Mouse (Mus musculus) layer of hippocampus, postnatal 25 days (tissue): ENCODE results near the gene Dbf4. TPM values are rescaled to one million over a fixed set of nuclear protein-coding genes. Genes with fewer than 3 reads are reported as not detected.

Experiments used
- DNase-seq, 2 experiments: peaks; one replicate each; pipeline ENCODE4 v3.0.0; 2022; ENCODE audit warnings: mixed read lengths in 2 of 2, low spot score in 1 of 2; ENCODE audit errors: extremely low spot score in 1 of 2
- total RNA-seq, 2 experiments: library from RNA; stranded (reverse); gene quantifications; 2 replicates each; pipeline ENCODE4 v1.2.3; 2021

Dbf4 gene
- total RNA-seq, 2 experiments from 2014 or later, result 2.3 to 2.5 TPM

GRCm38 (mm10) chr5:8367614-8368327 lies 54.7 kb downstream of the Dbf4 start, which contains the start of gene Adam22:
TSS of gene Adam22 (minus strand) at chr5:8368160.
- peak; percentile 86 to 92 for DNase-seq

DNA sequence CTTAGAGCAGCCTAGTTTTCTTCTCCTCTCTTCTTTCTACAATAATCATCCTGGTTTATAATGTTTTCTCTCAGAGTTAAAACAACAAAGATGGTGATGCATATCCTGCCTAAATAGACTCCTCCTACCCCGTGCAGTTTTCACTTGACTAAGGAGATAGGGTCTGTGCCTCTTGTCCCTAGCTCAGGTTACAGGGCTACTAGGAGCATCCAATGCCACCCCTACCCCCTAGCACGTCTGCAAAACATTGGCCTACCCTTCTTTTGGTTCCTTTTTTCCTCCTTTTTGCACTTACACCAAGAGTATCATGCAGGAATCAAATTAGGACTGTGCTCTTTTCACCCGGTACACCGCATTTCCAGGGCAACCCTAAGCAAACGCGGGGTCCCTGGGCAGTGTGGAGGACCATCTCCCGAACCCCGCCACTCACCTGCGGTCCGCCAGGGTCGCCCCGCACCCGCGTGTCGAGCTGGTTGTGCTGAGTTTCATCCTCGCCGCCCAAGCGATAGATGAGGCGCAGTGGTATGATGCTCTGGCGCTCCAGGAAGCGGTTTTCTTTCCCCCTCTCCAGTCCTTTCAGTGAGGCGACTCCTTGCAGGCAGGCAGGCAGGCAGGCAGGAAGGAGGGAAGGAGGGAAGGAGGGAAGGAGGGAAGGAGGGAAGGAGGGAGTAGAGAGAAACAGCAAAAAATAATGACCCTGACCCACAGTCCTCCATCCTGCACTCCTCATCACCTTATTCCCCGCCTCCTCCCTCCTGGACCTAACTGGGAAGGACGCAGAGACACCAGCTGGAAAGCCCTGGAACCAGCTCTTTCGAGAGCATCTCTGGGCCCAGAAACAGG lies 55.5 kb downstream of the Dbf4 start:
- DNase-seq, result peak; percentile 36 to 44

GRCm38 (mm10) chr5:8362361-8362760 lies 60.2 kb downstream of the Dbf4 start:
- no peak for DNase-seq

DNA sequence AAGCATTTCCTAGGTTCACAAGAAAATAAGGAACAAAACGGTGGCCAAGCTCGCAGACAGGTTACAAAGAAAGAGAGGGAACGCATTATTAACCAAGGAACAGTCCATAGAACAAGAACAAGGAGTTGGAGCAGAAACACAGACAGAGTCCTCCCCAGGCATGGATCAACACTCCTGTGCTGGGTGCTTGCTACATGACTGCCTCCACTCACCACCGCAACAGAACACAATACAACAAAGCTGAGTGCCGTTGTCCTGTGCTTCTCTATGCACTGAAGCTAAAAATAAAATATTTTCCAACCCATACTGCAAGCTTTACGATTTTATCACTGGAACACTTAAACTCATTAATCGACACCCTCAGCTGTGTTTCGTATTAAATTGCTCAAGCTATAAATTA lies 64.8 kb downstream of the Dbf4 start:
- DNase-seq, result no peak

DNA sequence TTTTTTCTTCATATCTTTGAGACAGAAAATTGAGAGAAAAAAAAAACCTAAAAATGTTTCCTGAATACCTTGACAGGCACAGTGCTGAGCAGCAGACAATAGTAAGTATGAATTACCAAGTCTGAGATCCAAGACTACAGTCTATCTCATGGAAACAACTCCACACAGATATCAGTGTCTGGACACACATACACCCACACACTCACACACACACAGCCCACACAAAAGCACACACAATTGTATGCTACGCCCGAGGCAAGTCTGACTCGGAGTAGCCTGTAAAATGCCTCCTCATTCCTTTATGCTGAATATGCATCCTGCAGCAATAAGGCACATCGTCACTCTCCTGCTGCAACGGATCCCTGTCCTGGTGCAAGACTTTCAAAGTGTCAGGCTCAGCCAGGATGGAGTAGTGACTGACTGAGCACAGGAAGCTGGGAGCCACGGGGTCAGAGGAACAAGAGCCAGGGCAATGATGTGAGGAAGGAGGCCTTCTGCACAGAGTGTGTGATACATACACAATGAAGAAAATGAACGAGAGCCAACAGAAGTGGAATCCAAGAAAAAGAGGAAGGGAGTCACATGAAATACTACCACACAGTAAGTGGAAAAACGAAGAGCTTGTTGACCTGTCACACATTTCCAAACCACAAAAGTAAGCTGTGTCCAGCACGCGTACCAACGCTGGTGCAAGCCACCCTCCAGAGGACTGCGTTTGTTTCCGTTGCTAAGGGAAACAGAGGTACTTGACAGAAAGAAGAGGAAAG lies 65.4 kb downstream of the Dbf4 start:
- DNase-seq, result no peak

GRCm38 (mm10) chr5:8356326-8356725 lies 66.2 kb downstream of the Dbf4 start:
- no peak for DNase-seq

DNA sequence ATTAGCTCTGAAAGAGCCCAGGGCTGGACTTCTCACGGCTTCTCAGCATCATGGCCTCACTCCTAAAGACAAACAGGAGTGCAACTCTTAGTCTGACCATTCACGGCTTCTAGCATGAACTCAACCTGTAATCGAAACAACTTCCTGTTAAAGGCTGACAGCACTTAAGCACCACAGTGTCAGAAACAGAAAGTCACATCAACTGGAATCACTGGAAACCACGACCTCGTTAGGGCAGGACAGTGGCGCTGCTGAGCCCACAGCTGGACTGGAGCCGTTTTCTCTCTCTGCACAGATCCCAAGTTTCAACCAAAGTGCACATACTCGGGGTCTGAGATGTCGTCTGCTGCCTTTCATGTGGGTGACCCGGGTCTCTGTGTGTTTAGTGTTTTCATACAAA lies 73.0 kb downstream of the Dbf4 start:
- DNase-seq, result no peak

Other genes with a start within 250 kb of the Dbf4 start
- 100 to 1,000 TPM; 153 to 154 TPM for gene Adam22, start 54.6 kb downstream of the Dbf4 start, total RNA-seq
- 10 to 100 TPM; 12.4 to 13.0 TPM for gene Slc25a40, start 134 bp upstream of the Dbf4 start, total RNA-seq
- 10 to 100 TPM; 30.6 to 30.8 TPM for gene Rundc3b, start 200.2 kb upstream of the Dbf4 start, total RNA-seq
- 10 to 100 TPM; 16.6 to 17.8 TPM for gene Abcb1a, start 237.4 kb upstream of the Dbf4 start, total RNA-seq